Mouse (Mus musculus) left cerebral cortex, postnatal 14 days (tissue): Measurements from ENCODE around the gene Gm20388. TPM values are rescaled to one million over a fixed set of nuclear protein-coding genes. Genes with fewer than 3 reads are reported as not detected.

Experiments used
- DNase-seq, 2 experiments: peaks; one replicate each; pipeline ENCODE4 v3.0.0; 2021 to 2022; ENCODE audit warnings: low spot score in 2 of 2, mixed read lengths in 1 of 2
- intact Hi-C: fragments of 180-260 bp; cut with DNase I; formaldehyde crosslinking; loops from one replicate; pipeline ENCODE4 v1.15.1; 2025
- total RNA-seq, 2 experiments: library from RNA; stranded (reverse); gene quantifications; 2 replicates each; pipeline ENCODE4 v1.2.3; 2021

Gm20388 gene
- total RNA-seq, 2 experiments from 2014 or later, result 2.8 to 7.3 TPM

GRCm38 (mm10) chr8:121966110-121966509, 2055.5 kb downstream of the Gm20388 start:
- DNase-seq, result no peak
- intact Hi-C loops, result no loop called here

GRCm38 (mm10) chr8:121966714-121967448, 2056.2 kb downstream of the Gm20388 start:
- intact Hi-C loops, result no loop called here
- DNase-seq, result no peak

GRCm38 (mm10) chr8:121967977-121968376, 2057.3 kb downstream of the Gm20388 start:
- DNase-seq, result no peak
- intact Hi-C loops, result no loop called here

GRCm38 (mm10) chr8:121968542-121968941, 2057.9 kb downstream of the Gm20388 start:
- intact Hi-C loops, result no loop called here
- DNase-seq, result no peak

- DNase-seq, result no peak
- intact Hi-C loops, result loop anchor here (5.0 to 10.0 kb wide), 2 partner anchors 175 to 362 kb away; no protein-coding TSS in a partner anchor
Observed at GRCm38 (mm10) chr8:121970225-121970624, 2059.6 kb downstream of the Gm20388 start.

GRCm38 (mm10) chr8:121971488-121972058, 2060.9 kb downstream of the Gm20388 start:
- no peak for DNase-seq
- intact Hi-C loops, result loop anchor here (5.0 to 10.0 kb wide), 2 partner anchors 173 to 361 kb away; no protein-coding TSS in a partner anchor

- DNase-seq, result no peak
- intact Hi-C loops, result loop anchor here (5.0 to 10.0 kb wide), 2 partner anchors 171 to 358 kb away; no protein-coding TSS in a partner anchor
Observed at GRCm38 (mm10) chr8:121973906-121974305, 2063.3 kb downstream of the Gm20388 start.

GRCm38 (mm10) chr8:121977819-121978590, 2067.4 kb downstream of the Gm20388 start:
- intact Hi-C loops, result loop anchor here (5.0 to 10.0 kb wide), 3 partner anchors 167 to 289 kb away; no protein-coding TSS in a partner anchor
- peak; percentile 54 to 62 for DNase-seq

- intact Hi-C loops, result loop anchor here (5.0 to 10.0 kb wide), 3 partner anchors 166 to 289 kb away; no protein-coding TSS in a partner anchor
Observed at GRCm38 (mm10) chr8:121978670-121979069, 2068.0 kb downstream of the Gm20388 start.

GRCm38 (mm10) chr8:121980792-121981519, 2070.3 kb downstream of the Gm20388 start:
- no peak for DNase-seq
- intact Hi-C loops, result no loop called here

More at GRCm38 (mm10) chr8:121978670-121979069, 2068.0 kb downstream of the Gm20388 start:
- no peak for DNase-seq

GRCm38 (mm10) chr8:121981520-121981895, 2070.9 kb downstream of the Gm20388 start:
- DNase-seq, result no peak
- intact Hi-C loops, result no loop called here

- intact Hi-C loops, result no loop called here
- no peak for DNase-seq
Observed at GRCm38 (mm10) chr8:121985673-121986072, 2075.0 kb downstream of the Gm20388 start.

- DNase-seq, result no peak
- intact Hi-C loops, result no loop called here
Observed at GRCm38 (mm10) chr8:121987892-121988291, 2077.3 kb downstream of the Gm20388 start.

- intact Hi-C loops, result no loop called here
- no peak for DNase-seq
Observed at GRCm38 (mm10) chr8:121990506-121991255, 2080.0 kb downstream of the Gm20388 start.

GRCm38 (mm10) chr8:121991611-121992010, 2081.0 kb downstream of the Gm20388 start:
- intact Hi-C loops, result no loop called here
- DNase-seq, result no peak

GRCm38 (mm10) chr8:121992911-121993310, 2082.3 kb downstream of the Gm20388 start:
- no peak for DNase-seq
- intact Hi-C loops, result no loop called here

GRCm38 (mm10) chr8:121995112-121995511, 2084.5 kb downstream of the Gm20388 start:
- no peak for DNase-seq
- intact Hi-C loops, result no loop called here

- DNase-seq, result no peak
- intact Hi-C loops, result no loop called here
Observed at GRCm38 (mm10) chr8:121995895-121996294, 2085.3 kb downstream of the Gm20388 start.

GRCm38 (mm10) chr8:121998631-121999030, 2088.0 kb downstream of the Gm20388 start:
- no peak for DNase-seq
- intact Hi-C loops, result no loop called here
